Mouse (Mus musculus) effector memory CD4-positive, alpha-beta T cell, adult 5 months (primary cell): ENCODE measurements around the gene Sult2a5. TPM values are rescaled to one million over a fixed set of nuclear protein-coding genes. Genes with fewer than 3 reads are reported as not detected.

ENCODE experiments used
- polyA plus RNA-seq: library from polyadenylated mRNA; unstranded; fragments of 100-300 nt; shearing (Covaris generic); gene quantifications from one replicate; pipeline ENCODE4 v1.2.1, GENCODE M21; 2017

Gene Sult2a5
- not detected for polyA plus RNA-seq

DNA sequence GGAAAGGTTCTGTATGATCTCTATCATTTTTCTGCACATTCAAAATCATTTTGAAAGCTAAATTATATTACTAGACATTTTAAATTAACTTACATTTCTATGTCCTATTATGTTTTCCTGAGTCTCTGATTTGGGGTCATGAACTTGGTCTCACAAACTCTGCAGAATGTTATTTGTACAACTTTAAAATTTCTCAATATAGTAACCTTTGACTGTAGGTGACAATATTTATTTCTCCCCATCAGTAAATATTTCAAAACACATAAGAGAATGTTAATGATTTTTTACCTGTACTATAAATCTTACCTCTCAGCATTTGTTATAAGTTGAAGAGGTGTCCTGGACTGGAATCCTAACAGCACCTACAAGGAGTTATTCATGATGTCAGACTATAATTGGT lies at the start of gene Sult2a5:
Sult2a5 (plus strand) TSS at position 301 of the 400 bp plus-strand sequence.

Other genes starting within 250 kb of the Sult2a5 start
- gene Cabp5, start 225.8 kb upstream of the Sult2a5 start, polyA plus RNA-seq: not detected
- not detected for gene Bsph1, start 173.1 kb upstream of the Sult2a5 start, polyA plus RNA-seq
- gene Bsph2, start 52.9 kb upstream of the Sult2a5 start, polyA plus RNA-seq: not detected
- not detected for gene Sult2a2, start 109.5 kb downstream of the Sult2a5 start, polyA plus RNA-seq
- gene Sult2a1, start 213.4 kb downstream of the Sult2a5 start, polyA plus RNA-seq: not detected